Mouse (Mus musculus) thymus, adult 2 months (tissue): ENCODE data around the gene Btbd9.

Experiments
- CTCF ChIP-seq: fragments of 200-500 bp; IDR thresholded peaks from 2 replicates; pipeline ENCODE4 v1.5.1; 2012; ENCODE audit warnings: mild to moderate bottlenecking, control low read depth, low read length, moderate library complexity, borderline replicate concordance; ENCODE audit not compliant: control insufficient read depth, poor library complexity, insufficient read depth; ENCODE audit errors: extremely low read depth
- POLR2A ChIP-seq: fragments of 200-500 bp; IDR thresholded peaks from 2 replicates; pipeline ENCODE4 v1.6.1; 2012; ENCODE audit warnings: mild to moderate bottlenecking, low read length, control low read depth, moderate library complexity; ENCODE audit not compliant: control insufficient read depth, poor library complexity, insufficient read depth; ENCODE audit errors: extremely low read depth

DNA sequence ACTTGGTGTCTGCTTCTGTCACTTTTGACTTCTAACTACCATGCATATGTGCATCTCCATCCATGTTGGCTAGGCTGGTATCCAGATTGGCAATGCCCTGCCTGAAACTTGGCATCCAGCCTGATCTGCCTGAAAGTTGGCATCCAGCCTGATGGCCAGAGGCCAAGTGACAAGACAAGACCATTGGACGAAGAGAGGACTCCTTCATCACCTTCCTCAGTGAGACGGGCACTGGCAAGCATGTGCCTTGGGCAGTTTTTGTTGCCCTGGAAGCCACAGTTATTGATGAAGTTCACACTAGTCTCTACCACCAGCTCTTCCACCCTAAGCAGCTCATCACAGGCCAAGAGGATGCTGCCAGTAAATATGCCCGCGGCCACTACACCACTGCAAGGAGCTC is 398.9 kb downstream of the Btbd9 start:
- TF ChIP-seq CTCF, result no peak
- no peak for TF ChIP-seq POLR2A
